Mouse (Mus musculus): ENCODE data around the gene Nck1. TPM values are rescaled to one million over a fixed set of nuclear protein-coding genes. Genes with fewer than 3 reads are reported as not detected.

Gene Nck1
- total RNA-seq, 2 experiments from 2014 or later, result 25.0 to 30.4 TPM

- peak in 1 of 2 experiments; percentile 48 for DNase-seq (ENCODE audit: low spot score in 2 of 2)
Measured at GRCm38 (mm10) chr9:100470936-100471604, 74.9 kb downstream of the Nck1 start.

GRCm38 (mm10) chr9:100470228-100470627 lies 75.7 kb downstream of the Nck1 start:
- no peak for DNase-seq (ENCODE audit: low spot score in 2 of 2)

DNA sequence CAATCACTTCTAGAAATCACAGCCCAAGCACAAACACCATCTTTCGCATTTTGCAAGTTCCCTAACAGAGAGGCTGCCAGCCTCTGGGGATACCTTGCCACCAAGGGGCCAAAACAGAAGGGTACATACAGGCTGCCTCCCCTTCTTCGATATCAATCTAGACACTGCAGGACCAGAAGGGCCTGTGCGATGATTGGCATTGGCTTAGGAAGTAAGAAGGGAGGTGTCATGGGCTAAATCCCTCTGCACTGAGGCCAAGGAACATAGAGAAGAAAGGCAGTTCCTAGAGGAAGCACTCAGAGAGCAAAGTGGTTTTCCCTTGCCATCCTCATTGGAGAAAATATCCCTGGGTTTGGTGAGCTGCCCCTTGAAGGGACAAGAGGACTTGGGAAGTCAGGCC lies 76.3 kb downstream of the Nck1 start:
- DNase-seq (ENCODE audit: low spot score in 2 of 2), result no peak

- DNase-seq (ENCODE audit: low spot score in 2 of 2), result no peak
Measured at GRCm38 (mm10) chr9:100468151-100468550, 77.8 kb downstream of the Nck1 start.

DNA sequence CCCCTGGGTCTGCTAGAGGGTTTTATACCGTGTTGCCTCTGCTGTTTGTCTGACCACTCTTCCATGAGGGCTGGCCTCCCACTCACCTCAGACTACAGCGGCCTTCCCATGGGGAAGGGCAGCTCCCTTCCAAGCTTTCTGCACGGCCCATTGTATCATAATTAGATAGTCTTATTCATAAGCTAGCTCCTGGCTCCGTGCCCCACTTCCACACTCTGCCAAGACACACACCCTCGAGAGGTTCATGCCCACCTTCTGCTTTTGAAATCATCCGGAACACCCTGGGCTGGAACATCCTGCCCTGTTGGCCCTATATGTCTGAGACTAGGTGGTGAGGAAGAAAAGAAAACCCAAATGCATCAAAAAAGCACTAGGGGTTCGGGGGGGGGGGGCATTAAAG lies 78.3 kb downstream of the Nck1 start:
- DNase-seq (ENCODE audit: low spot score in 2 of 2), result peak in 1 of 2 experiments; percentile 44

DNA sequence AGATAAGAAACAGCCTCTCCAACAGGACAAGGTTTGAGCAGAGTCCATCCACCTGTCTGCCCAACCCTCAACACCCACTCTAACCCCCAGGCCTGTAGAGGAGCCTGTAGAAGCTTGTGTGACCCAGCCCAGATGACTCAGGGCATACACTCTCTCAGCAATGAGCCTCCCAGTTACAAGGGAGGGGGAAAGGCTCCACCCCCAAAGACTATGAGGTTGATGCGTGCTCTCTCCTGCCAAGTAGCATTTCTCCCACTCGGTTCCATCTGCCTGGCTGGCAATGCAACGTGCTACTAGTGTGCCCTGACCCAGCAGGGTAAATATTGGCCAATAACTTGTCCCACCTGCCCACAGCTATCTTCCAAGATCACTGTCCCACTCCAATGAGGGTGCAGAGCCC lies 79.2 kb downstream of the Nck1 start:
- DNase-seq (ENCODE audit: low spot score in 2 of 2), result no peak

DNA sequence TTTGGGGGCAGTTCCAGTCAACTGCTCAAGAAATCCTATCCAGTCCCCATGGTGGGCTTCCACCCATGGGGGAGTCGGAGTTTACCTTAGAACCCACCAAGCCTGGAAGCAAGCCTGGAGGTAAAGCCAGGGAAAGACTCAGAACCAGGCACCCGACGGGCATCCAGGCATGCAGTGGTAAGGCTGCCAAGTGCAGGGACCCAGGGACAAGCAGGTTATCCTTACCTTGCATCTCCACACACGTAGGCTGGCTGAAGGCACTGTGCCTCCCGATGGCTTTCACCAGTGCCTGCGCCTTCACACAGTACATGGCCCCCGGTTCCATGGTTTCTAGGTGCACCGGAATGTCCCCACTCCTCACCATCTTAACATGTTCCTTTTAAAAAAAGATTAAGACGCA lies 79.9 kb downstream of the Nck1 start:
- DNase-seq (ENCODE audit: low spot score in 2 of 2), result no peak

DNA sequence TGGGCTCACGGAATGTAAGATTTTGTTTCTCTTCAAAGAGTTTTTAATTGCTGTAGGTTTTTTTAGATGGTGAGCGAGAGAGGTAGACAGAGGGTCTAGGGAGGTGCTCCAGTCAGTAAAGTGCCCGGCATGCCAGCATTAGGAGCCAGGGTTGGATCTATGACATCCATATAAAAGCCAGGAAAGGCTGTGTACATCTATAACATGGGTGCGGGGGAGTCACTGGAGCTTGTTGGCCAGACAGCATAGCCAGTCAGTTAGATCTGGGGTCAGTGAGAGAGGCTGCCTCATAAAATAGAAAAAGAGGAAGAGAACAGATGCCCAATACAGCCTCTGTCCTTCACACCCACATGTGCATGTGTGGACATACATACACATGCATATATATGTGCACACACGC lies 80.6 kb downstream of the Nck1 start:
- DNase-seq (ENCODE audit: low spot score in 2 of 2), result no peak

GRCm38 (mm10) chr9:100463771-100464170 lies 82.2 kb downstream of the Nck1 start:
- DNase-seq (ENCODE audit: low spot score in 2 of 2), result no peak

DNA sequence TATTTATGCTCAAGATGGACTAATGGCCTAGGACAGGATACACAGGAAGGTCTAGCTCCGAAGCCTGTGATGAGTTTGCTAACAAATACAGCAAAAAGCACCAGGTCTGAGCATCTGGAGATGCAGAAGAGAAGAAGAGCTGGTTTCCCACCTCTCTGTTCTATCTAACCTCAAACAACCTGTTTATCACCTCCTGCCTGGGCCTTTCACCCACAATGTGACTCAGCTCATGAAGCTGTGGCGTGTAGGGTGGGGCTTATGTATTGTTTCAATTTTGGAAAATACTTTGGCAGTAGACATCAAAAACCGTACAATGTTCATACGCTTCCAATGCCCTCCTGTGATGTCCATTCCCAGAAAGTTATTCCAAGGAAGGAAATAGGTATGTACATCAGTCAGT lies 83.8 kb downstream of the Nck1 start:
- no peak for DNase-seq (ENCODE audit: low spot score in 2 of 2)

GRCm38 (mm10) chr9:100461671-100462070 lies 84.3 kb downstream of the Nck1 start:
- DNase-seq (ENCODE audit: low spot score in 2 of 2), result peak; percentile 65 to 76

DNA sequence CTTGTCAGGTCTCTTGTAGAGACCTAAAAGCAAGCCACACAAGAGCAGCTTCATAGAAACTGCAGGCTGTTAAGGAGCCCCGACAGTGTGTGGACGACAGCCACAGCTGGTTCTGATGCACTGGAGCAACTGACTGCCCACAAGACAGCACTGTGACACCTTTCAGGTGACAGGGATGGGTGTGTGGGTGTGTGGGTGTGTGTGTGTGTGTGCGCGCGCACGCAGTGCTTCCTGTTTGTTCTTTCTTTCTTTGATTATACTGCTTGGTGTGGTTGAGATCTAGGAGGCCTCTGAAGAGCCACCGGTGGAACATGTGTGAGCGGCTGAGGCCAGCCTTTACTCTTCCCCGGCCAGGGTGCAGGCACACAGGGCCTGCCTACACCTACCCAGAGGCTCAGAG lies 85.7 kb downstream of the Nck1 start:
- DNase-seq (ENCODE audit: low spot score in 2 of 2), result no peak

GRCm38 (mm10) chr9:100457971-100458681 lies 87.8 kb downstream of the Nck1 start:
- no peak for DNase-seq (ENCODE audit: low spot score in 2 of 2)

DNA sequence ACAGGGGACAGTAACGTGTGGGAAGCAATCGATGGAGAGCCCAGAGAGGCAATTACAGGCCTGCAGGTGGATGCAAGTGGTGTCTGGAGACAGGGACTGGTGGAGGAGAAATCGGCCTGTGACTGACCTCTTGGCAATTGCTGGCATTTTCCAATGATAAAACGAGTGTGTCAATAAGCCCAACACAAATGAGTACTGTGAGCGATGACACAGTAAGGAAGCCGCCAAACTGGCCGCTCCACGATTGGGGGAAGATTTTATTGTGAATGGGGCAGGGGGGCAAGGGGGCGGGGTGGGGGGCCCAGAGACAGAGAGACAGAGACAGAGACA lies 91.3 kb downstream of the Nck1 start:
- DNase-seq (ENCODE audit: low spot score in 2 of 2), result no peak

DNA sequence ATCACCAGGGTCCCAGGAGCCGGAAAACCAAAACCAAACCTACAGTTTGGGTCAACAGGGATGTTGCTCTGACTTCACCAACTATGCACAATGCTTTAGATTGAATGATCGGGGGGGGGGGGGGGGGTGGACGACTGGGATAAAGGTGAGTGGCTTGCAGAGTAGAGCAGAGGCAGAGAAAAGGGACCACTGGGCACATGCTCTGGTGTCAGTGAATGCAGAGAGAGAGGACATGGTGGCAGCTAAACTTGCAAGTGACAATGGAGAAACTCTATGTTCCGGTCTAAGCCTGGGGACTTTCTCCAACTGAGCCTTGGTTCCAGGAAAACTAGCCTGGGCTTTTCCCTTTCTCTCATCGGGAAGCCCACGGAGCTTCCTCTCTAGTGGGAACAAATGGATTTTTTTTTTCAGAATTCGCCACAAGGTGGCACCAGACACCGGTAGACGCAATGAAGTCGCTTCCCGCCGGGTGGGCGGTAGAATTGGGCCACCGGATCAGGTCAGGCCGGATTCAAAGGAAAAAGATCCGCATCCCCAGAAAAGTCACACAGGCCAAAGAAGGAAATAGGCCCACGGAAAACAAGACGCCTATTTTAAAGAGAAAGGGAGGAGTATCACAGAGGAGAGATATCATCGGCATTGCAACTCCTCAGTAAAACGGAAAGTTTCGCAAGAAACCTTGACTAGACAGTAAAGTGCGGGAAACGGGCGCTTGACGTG lies 91.8 kb downstream of the Nck1 start:
- peak; percentile 83 to 86 for DNase-seq (ENCODE audit: low spot score in 2 of 2)

DNA sequence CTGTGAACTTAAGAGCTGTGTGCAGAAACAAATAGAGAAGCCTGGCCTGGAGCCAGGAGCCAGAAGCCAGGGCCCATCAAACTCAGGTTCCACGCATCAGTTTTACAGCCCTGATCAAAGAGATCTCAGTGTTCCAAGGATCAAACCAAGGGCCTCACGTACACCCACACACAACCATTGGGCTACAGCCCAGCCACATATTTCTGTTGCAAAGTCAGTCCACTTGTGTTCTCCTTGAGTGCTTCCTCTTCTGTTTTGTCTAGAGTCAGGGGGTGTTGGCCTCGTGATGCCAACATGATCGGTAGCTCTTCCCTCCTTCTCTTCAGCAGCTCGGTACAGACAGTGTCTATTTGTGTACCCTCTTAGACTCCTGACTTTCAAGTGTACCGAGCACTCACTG lies 93.5 kb downstream of the Nck1 start:
- no peak for DNase-seq (ENCODE audit: low spot score in 2 of 2)

DNA sequence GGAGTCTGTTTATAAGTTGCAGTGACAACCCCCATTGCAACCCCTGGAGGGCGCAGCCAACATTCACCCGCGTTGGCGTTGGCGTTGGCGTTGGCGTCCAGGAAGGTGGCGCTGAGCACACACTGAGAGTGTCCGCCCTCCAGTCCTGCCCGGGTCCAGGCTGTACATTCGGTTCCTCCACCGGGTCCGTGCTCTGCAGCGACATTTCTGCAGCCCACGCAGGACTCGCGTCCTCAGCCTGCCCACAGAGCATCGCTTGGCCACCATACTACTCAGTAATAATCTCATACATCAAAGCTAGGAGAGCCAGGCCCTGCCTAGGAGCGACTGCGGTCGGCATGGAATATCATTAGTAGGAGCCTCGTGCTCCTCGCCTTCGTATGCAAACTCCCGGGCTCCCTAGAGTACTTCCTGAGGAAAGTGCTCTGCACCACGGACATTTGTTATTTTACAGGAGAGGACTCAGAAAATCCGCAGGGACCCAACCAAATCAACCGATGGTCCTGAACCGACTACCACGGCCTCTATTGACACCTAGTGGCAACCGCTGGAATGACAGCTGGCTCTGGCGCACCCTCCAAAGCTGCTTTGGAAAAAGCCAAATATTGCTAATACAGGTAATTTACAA lies 99.8 kb downstream of the Nck1 start:
- DNase-seq (ENCODE audit: low spot score in 2 of 2), result peak; percentile 90 to 91

Other genes starting within 250 kb of the Nck1 start
- 1 to 10 TPM; 1.1 to 1.6 TPM for gene Il20rb, start 59.3 kb downstream of the Nck1 start, total RNA-seq (2021)
- 10 to 100 TPM; 11.4 to 12.0 TPM for gene Slc35g2, start 25.0 kb upstream of the Nck1 start, total RNA-seq (2021)
- 10 to 100 TPM; 39.1 to 53.4 TPM for gene Stag1, start 51.7 kb upstream of the Nck1 start, total RNA-seq (2021)